Mouse (Mus musculus) heart, postnatal 4 days (tissue): ENCODE measurements at regions not wholly inside any gene's neighbourhood (a gene's known extent, or its start where the extent isn't known, plus 50 kb on each side); places are given as distances from the start of the nearest gene placed in this dataset.

ENCODE experiments used
- DNase-seq: peaks from one replicate; pipeline ENCODE4 v3.0.0; 2021

DNA sequence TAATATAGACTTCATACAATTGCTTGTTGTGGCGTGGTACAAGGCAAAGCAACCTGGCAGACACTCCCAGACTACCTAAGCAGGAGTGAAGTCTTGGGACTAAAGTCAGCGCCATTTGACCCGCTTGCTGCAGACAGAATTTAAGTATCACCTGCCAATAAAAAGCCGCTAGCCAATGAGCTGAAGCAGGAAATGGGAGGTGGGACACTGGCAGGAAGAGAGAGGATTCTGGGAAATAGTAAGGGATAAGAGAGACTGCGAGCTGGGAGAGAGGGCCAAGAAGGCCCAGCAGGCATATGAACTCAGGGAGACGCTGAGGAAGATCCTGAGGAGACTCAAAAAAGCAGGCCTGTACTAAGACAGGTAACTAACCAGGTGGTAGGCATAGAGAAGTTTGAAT lies 102.0 kb upstream of the Slc22a12 start:
- no peak for DNase-seq

DNA sequence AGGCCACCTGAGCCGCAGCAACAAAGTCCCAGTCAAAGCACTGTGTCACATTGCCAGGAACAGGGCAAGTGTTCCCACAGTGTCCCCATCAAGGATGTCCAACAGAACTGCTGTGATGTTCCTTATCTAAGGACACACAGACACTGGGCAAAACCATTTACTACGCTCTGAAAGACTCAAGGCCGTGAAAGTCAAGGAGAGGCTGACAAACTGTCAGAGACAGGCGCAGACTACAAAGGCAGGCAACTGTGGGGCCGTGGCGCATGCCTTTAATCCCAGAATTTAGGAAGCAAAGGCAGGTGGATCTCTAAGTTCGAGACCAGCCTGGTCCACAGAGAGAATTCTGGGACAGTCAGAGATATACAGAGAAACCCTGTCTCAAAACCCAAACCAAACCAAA lies 96.8 kb upstream of the Slc22a12 start:
- DNase-seq, result no peak

- no peak for DNase-seq
Observed at GRCm38 (mm10) chr19:6633400-6633799, 90.6 kb upstream of the Slc22a12 start.

DNA sequence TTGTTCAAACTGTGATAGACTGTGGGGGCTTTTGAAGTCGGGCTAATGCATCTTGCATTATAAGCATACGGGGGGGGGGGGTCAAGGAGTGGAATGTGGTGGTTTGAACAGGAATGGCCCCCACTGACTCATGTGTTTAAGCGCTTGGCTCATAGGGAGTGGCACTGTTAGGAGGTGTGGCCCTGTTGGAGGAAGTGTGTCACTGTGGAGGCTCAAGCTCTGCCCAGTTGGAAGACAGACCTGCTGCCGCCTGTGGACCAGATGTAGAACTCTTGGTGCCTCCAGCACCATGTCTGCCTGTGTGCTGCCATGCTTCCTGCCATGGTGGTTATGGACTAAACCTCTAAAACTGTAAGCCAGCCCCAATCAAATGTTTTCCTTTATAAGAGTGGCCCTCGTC lies 89.0 kb upstream of the Slc22a12 start:
- DNase-seq, result no peak

GRCm38 (mm10) chr19:6630613-6630940 lies 87.7 kb upstream of the Slc22a12 start:
- DNase-seq, result no peak

DNA sequence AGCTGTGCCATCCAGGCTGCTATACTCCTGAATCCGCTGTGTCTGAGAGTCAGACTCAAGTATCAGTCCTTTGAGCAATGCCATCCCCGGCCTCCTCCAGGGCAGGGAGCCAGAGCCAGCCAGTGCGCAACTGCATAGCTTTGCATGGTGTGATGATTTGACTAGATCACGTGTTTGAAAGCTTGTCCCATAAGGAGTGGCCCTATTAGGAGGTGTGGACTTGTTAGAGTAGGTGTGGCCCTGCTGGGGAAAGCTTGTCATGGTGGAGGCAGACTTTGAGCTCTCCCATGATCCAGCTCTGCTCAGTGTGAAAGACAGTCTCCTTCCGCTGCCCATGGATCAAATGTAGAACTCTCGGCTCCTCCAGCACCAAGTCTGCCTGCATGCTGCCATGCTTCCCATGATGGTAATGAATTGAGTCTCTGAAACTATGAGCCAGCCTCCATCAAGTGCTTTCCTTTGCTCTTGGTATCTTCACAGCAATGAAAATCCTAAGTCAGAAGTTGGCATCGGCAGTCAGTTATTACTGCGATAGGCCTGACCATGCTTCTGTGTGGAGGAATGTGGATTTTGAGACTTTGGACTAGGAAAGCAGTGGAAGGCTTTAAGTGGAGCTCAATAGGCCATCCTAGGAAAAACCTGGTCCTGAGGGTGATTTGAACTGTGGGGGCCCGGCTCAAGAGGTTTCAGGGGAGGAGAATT lies 87.2 kb upstream of the Slc22a12 start:
- no peak for DNase-seq

DNA sequence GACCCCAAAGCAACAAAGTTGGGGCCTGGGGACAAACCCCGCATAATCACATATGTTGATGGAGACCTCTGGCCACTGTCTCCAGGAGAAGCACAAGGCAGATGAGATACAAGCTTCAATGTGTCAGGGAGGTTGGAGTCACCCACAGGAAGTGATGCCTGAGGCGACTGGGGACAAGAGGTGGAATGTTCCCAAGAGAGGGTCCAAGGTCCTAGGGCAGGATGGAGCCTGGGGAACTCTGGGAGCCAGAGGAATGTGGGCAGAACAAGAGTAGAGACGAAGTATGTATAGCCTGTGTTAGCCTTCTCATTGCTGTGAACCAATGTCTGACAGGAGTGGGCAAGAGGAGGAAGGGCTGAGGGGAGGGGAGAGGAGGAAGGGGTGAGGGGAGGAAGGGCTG lies 82.7 kb upstream of the Slc22a12 start:
- DNase-seq, result no peak

DNA sequence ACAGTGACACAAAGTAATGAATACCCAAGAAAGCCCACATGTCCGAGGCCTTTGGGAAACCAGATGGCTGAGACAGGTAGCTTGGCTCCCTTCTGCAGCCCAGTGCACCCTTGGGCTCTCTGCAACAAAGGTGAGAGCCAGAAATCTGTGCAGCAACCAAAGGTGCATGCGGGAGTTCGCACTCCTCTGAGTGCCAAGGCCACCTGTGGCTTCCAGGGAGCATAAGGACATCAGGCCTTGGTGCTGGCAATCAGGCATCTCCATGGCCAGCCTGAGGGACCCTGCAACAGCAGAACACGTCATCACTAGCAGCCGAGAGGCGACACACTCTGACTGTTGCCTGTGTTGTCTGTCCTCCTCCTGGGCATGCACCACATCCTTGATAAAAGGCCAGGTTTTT lies 78.2 kb upstream of the Slc22a12 start:
- no peak for DNase-seq

DNA sequence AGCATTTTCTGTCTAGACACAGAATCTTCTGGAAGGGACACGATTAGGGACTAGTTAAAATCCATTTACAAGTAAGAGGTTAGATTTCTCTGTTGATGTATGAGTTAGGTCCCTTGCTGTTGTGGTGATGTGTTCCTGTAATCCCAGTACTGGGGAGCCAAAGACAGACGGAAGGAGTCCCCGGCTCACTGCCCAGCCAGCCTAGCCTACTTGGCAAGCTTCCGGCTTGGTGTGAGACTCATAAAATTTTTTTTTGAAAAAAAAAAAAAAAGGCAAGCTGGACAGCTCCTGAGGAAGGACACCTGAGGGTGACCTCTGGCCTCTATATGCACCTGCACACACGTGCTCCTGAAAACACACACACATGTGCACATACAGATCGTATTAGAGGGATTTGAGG lies 76.7 kb upstream of the Slc22a12 start:
- DNase-seq, result no peak

DNA sequence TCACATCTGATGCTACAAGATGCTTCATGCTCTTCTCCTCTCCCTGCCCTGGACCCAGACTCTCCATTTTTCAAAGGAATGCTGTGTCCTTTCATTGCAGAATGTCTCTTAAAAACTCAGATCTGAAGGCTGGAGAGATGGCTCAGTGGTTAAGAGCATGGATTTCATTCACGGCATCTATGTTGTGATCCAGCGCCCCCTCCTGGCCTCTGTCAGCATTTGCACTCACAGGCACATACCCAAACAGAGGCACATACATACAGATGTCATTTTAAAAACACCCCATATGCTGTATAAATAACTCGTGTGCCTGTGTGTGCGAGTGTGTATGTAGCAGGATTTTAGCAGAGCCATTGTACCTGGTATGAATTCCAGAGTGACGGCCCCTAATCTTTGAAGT lies 73.8 kb upstream of the Slc22a12 start:
- no peak for DNase-seq

GRCm38 (mm10) chr19:6612441-6612840 lies 69.6 kb upstream of the Slc22a12 start:
- DNase-seq, result no peak

DNA sequence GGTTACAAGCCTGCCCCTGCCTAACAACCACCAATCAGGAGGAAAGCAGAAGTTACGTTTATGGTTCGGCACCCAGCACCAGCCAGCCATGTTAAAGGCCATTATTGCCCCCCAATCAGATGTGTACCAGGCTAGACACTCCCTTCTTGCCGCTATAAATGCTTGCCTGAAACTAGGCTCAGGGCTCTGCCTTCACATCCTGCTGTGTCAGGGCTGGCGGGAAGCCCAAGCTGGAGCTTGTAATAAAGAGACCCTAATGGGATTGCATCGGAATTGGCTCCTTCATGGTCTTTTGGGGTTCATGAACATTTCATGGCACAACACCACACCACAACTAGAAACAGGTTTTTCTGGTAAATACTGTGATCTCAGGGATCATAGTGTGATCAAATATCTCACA lies 69.1 kb upstream of the Slc22a12 start:
- no peak for DNase-seq

DNA sequence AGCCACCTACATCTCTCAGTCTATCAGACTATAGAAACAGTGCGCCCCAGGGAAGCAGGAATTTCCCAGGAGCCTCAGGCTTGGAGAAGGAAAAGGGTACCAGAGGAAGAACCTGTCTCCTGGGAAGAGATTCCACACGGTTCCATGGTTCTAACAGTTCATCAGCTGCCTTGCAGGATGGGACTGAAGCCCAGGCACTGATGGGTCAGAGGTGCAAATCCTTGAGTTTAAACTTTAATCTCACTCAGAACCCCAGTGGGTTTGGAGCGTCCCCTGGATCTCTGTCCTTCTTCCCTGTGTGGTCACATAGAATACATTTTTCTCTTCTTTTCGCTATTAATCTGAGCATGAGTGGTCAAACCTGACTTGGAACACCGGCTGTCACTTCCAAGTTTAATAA lies 67.9 kb upstream of the Slc22a12 start:
- DNase-seq, result no peak

GRCm38 (mm10) chr19:6610051-6610450 lies 67.2 kb upstream of the Slc22a12 start:
- no peak for DNase-seq

DNA sequence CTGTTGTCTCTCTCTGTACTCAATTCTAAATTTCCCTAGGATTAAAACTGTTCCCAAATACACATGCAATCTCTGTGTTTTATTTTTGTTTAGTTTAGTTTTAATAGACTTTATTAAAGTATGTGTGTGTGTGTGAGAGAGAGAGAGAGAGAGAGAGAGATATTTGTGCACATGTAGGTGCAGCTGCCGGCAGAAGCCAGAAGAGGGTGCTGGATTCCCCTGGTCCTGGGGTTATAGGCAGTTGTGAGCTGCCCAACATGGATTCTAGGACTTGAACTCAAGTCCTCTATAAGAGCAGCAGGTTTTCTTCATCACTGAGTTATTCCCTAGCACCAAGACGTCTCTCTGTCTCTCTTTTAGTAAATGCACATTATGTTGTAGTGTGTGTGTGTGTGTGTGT lies 64.7 kb upstream of the Slc22a12 start:
- no peak for DNase-seq

GRCm38 (mm10) chr19:6606667-6607066 lies 63.8 kb upstream of the Slc22a12 start:
- no peak for DNase-seq

DNA sequence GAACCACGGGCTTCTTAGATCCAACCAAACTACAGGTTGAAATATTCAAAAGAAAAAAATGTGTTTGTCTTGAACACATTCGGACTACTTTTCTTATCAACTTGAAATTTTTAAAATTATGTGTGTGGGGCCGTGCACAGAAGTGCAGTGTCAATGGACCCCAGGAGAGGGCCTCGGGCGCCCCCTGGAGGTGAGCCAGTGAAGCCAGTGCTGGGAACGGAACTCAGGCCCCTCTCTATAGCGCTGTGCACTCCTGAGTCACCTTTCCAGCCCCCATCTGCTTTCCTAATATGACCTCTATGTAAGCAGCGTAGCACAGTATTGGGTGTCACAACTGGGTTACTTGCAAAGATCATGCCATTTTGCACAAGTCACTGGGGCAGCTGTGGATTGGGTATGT lies 61.9 kb upstream of the Slc22a12 start:
- no peak for DNase-seq

GRCm38 (mm10) chr19:6600873-6601530 lies 58.2 kb upstream of the Slc22a12 start:
- no peak for DNase-seq

GRCm38 (mm10) chr19:6599281-6599680 lies 56.4 kb upstream of the Slc22a12 start:
- no peak for DNase-seq

- no peak for DNase-seq
Observed at GRCm38 (mm10) chr19:6598186-6598585, 55.4 kb upstream of the Slc22a12 start.

DNA sequence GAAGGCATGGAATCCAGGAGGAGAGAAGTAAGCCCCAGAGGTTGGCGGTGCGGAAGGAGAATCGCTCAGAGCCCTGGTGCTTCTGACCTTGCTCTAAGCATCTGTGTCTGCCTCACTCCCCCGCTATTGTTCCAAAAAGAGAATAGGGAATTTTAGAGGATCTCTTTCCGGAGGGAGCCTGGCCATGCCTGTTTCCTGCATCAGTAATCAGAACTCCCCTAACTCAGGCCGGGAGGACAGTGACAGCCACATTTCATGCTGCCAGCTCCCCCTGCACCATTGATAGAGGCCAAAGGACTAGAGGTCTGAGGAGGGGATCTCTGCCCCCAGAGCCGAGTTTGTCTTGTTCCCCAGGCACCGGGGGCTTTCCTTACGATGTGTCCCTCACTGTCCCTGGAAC lies 53.0 kb upstream of the Slc22a12 start:
- DNase-seq, result no peak
